Mouse (Mus musculus) CH12.LX (cell line): ENCODE data around the gene Nat10. TPM values are rescaled to one million over a fixed set of nuclear protein-coding genes. Genes with fewer than 3 reads are reported as not detected.

Experiments
- DNase-seq: peaks from one replicate; pipeline ENCODE4 v3.0.0-alpha.2; 2013; ENCODE audit errors: extremely low read depth
- H3K27ac ChIP-seq: 2 replicates; pipeline ENCODE4 v1.5.1; 2012; ENCODE audit warnings: low read depth, mild to moderate bottlenecking, control low read depth, moderate library complexity; ENCODE audit not compliant: insufficient read depth
- H3K27me3 ChIP-seq: replicated peaks from 2 replicates; pipeline ENCODE3; 2012; ENCODE audit warnings: inconsistent platforms
- H3K36me3 ChIP-seq, 2 experiments: replicated peaks in 1 of 2; 2 replicates each; pipeline versions ENCODE3 to v1.6.1; 2012; ENCODE audit warnings: inconsistent platforms in 1 of 2, low read length in 1 of 2, mild to moderate bottlenecking in 1 of 2, mixed read lengths in 1 of 2, moderate library complexity in 1 of 2; ENCODE audit not compliant: control insufficient read depth in 1 of 2, insufficient read depth in 1 of 2
- H3K4me1 ChIP-seq, 2 experiments: 2 replicates each; pipeline ENCODE4 v1.6.1; 2012; ENCODE audit warnings: inconsistent platforms in 1 of 2, moderate library complexity in 1 of 2; ENCODE audit not compliant: insufficient read depth in 2 of 2, control insufficient read depth in 1 of 2
- H3K4me2 ChIP-seq: 2 replicates; pipeline ENCODE4 v1.6.1; 2012; ENCODE audit warnings: low read depth, mild to moderate bottlenecking, control low read depth; ENCODE audit not compliant: poor library complexity, insufficient read depth, severe bottlenecking
- H3K4me3 ChIP-seq, 3 experiments: fragments of 150-350 bp in 1 of 3; sonication (generic) in 1 of 3; replicated peaks in 1 of 3; 2 replicates each; pipeline versions ENCODE3 to v1.5.1; 2011 to 2012; ENCODE audit warnings: low read depth in 2 of 3, low read length in 2 of 3, mild to moderate bottlenecking in 2 of 3, moderate library complexity in 2 of 3, control low read depth in 1 of 3, improper control_type of control experiment in 1 of 3, inconsistent platforms in 1 of 3, mixed read lengths in 1 of 3; ENCODE audit not compliant: poor library complexity in 1 of 3
- H3K79me2 ChIP-seq: replicated peaks from 2 replicates; pipeline ENCODE4 v1.6.1; 2012; ENCODE audit warnings: mild to moderate bottlenecking, moderate library complexity; ENCODE audit not compliant: control insufficient read depth, poor library complexity, insufficient read depth, severe bottlenecking; ENCODE audit errors: extremely low read depth
- H3K9ac ChIP-seq: 2 replicates; pipeline ENCODE4 v1.6.1; 2012; ENCODE audit warnings: low read depth, mild to moderate bottlenecking, control low read depth, moderate library complexity; ENCODE audit not compliant: insufficient read depth
- H3K9me3 ChIP-seq: replicated peaks from 2 replicates; pipeline ENCODE3; 2012; ENCODE audit warnings: low read length, inconsistent platforms, mixed read lengths
- CHD1 ChIP-seq: IDR thresholded peaks from 2 replicates; pipeline ENCODE4 v1.6.1; 2012; ENCODE audit warnings: low read depth, low read length, improper control_type of control experiment, inconsistent platforms
- ETS1 ChIP-seq: conservative IDR thresholded peaks from 2 replicates; pipeline ENCODE4 v1.6.1; 2012; ENCODE audit warnings: low read depth, mild to moderate bottlenecking, inconsistent platforms, low read length, improper control_type of control experiment, moderate library complexity
- IRF4 ChIP-seq: IDR thresholded peaks from 2 replicates; pipeline ENCODE4 v1.6.1; 2014; ENCODE audit warnings: low read depth, mild to moderate bottlenecking, inconsistent platforms, low read length, improper control_type of control experiment
- JUN ChIP-seq: IDR thresholded peaks from 2 replicates; pipeline ENCODE4 v1.6.1; 2011; ENCODE audit warnings: low read depth, mild to moderate bottlenecking, low read length, improper control_type of control experiment, moderate library complexity; ENCODE audit not compliant: insufficient read depth
- JUND ChIP-seq: conservative IDR thresholded peaks from 2 replicates; pipeline ENCODE4 v1.6.1; 2011; ENCODE audit warnings: low read depth, low read length, improper control_type of control experiment
- KAT2A ChIP-seq: IDR thresholded peaks from 2 replicates; pipeline ENCODE4 v1.6.1; 2012; ENCODE audit warnings: low read length, improper control_type of control experiment, inconsistent platforms; ENCODE audit not compliant: insufficient replicate concordance
- MAFK ChIP-seq: IDR thresholded peaks from 2 replicates; pipeline ENCODE4 v1.6.1; 2011; ENCODE audit warnings: low read length, improper control_type of control experiment; ENCODE audit not compliant: insufficient replicate concordance
- MAX ChIP-seq: IDR thresholded peaks from 2 replicates; pipeline ENCODE4 v1.6.1; 2011; ENCODE audit warnings: low read length, improper control_type of control experiment
- MXI1 ChIP-seq: IDR thresholded peaks from 2 replicates; pipeline ENCODE4 v1.6.1; 2011; ENCODE audit warnings: mild to moderate bottlenecking, low read depth, low read length, improper control_type of control experiment
- NELFE ChIP-seq: IDR thresholded peaks from 2 replicates; pipeline ENCODE4 v1.6.1; 2011; ENCODE audit warnings: low read depth, low read length, improper control_type of control experiment
- POLR2A ChIP-seq: IDR thresholded peaks from 2 replicates; pipeline ENCODE4 v1.6.1; 2011; ENCODE audit warnings: low read depth, mild to moderate bottlenecking, improper control_type of control experiment, low read length
- POLR2AphosphoS2 ChIP-seq: IDR thresholded peaks from 2 replicates; pipeline ENCODE4 v1.6.1; 2011; ENCODE audit warnings: low read depth, low read length, improper control_type of control experiment
- RAD21 ChIP-seq: IDR thresholded peaks from 2 replicates; pipeline ENCODE4 v1.6.1; 2011; ENCODE audit warnings: low read depth, mild to moderate bottlenecking, low read length, improper control_type of control experiment, moderate library complexity
- RCOR1 ChIP-seq: conservative IDR thresholded peaks from 2 replicates; pipeline ENCODE4 v1.6.1; 2012; ENCODE audit warnings: low read depth, mild to moderate bottlenecking, inconsistent platforms, low read length, improper control_type of control experiment
- SIN3A ChIP-seq: IDR thresholded peaks from 2 replicates; pipeline ENCODE4 v1.6.1; 2012; ENCODE audit warnings: low read length, improper control_type of control experiment, inconsistent platforms
- TBP ChIP-seq: conservative IDR thresholded peaks from 2 replicates; pipeline ENCODE4 v1.6.1; 2011; ENCODE audit warnings: low read depth, low read length, improper control_type of control experiment
- ZKSCAN1 ChIP-seq: IDR thresholded peaks from 2 replicates; pipeline ENCODE4 v1.6.1; 2012; ENCODE audit warnings: low read depth, inconsistent platforms, low read length, improper control_type of control experiment, borderline replicate concordance
- ZNF384 ChIP-seq: IDR thresholded peaks from 2 replicates; pipeline ENCODE4 v1.6.1; 2012; ENCODE audit warnings: low read depth, low read length, improper control_type of control experiment, inconsistent platforms
- dilution Hi-C: fragments of 300-500 bp; cut with MboI; formaldehyde crosslinking; loops from 2 replicates; pipeline ENCODE4 v1.14.3; 2020; ENCODE audit warnings: low sequenced_read_pairs; ENCODE audit not compliant: extremely low pct_unique_long_range_greater_than_20kb, extremely low pct_ligation_motif_present
- in situ Hi-C: fragments of 300-500 bp; cut with MboI; formaldehyde crosslinking; loops from 3 replicates; pipeline ENCODE4 v1.14.3; 2019; ENCODE audit warnings: low sequenced_read_pairs, low pct_ligation_motif_present, low pct_unique_long_range_greater_than_20kb, mixed read lengths
- polyA plus RNA-seq: library from polyadenylated mRNA; unstranded; fragments of >175 nt; gene quantifications from 2 replicates; pipeline ENCODE4 v1.2.1, GENCODE M21; 2012; ENCODE audit warnings: low read depth; ENCODE audit not compliant: insufficient read length
- total RNA-seq, 2 experiments: library from RNA; depleted of rRNA; stranded (reverse); fragments of 300-350 nt in 1 of 2; fragments of >200 nt in 1 of 2; gene quantifications; 2 replicates each; pipeline ENCODE4 v1.2.3; 2012 to 2014

The Nat10 gene
- total and polyA plus RNA-seq, 3 experiments = 31.0 to 83.6 (median 36.0) TPM

DNA sequence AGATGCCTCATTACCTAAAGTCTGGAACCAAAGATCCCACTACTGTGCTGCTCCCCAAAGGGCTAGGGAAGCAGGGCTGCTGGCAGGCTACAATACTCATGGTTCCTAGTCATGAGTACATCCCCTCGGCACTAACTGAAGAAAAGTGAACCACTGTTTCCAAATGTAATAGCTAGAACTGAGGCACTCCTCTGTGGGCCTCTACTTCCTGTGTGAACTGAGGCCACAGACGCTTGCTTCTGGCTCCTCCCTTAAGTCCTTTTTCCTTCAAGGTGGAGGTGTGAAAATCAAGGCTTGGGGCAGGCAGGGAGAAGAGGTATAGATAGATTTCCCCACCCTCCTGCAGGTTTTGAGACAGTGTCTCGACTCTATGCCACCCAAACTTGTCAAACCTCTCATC lies 6.5 kb downstream of the Nat10 start:
- Histone ChIP-seq H3K4me1 (peaks cover 0 to 6% of the 10 kb centered on the region in 2 experiments; a peak in 1 of 4 replicates), H3K36me3 (peaks cover 62 to 85% of the 10 kb centered on the region in 2 experiments), H3K9me3 (no peaks in the 10 kb centered on the region), H3K27me3 (no peaks in the 10 kb centered on the region), H3K27ac (no peak overlapping the region), H3K79me2 (peaks cover 24% of the 10 kb centered on the region), H3K4me2 (no peak overlapping the region), H3K9ac (no peak overlapping the region), H3K4me3 (no peak overlapping the region)
- no peak for DNase-seq
- in situ Hi-C loops = no loop called here
- TF ChIP-seq MAX = no peak
- TF ChIP-seq CHD1 = no peak
- no peak for TF ChIP-seq ZNF384
- no peak for TF ChIP-seq SIN3A
- dilution Hi-C loops = no loop called here

DNA sequence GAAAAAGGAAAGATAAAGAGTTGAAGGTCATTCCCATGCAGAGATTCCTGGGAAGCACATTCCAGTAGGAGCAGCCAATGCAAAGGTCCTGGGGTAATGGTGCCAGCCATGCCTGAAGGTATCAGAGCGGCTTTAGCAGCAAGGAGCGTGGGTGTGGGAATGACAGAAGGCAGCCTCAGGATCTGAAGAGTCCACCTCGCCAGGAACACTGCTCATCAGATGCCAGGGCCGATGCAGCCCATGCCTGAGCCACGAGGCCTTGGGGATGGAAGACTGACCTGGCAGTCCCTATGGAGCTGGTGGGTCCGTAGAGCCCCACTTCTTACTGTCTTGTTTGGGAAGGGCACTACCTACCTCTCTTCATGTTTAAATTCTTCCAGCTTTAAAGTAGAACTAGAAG lies 9.3 kb downstream of the Nat10 start:
- no peaks in the 10 kb centered on the region for H3K9me3 ChIP-seq
- in situ Hi-C loops = no loop called here
- H3K36me3 ChIP-seq = peaks cover 67 to 95% of the 10 kb centered on the region in 2 experiments
- peaks cover 0 to 6% of the 10 kb centered on the region in 2 experiments; a peak in 1 of 4 replicates for H3K4me1 ChIP-seq
- no peak for DNase-seq
- no peak overlapping the region for H3K4me2 ChIP-seq
- no peak overlapping the region for H3K9ac ChIP-seq
- dilution Hi-C loops = no loop called here
- no peaks in the 10 kb centered on the region for H3K27me3 ChIP-seq
- peaks cover 7% of the 10 kb centered on the region for H3K79me2 ChIP-seq
- H3K27ac ChIP-seq = no peak overlapping the region
- no peak for TF ChIP-seq NELFE
- TF ChIP-seq POLR2AphosphoS2 = no peak
- TF ChIP-seq RAD21 = no peak
- no peak for TF ChIP-seq POLR2A
- TF ChIP-seq ZKSCAN1 = no peak
- no peak for TF ChIP-seq ETS1
- no peak for TF ChIP-seq TBP
- TF ChIP-seq KAT2A = no peak
- no peak for TF ChIP-seq RCOR1
- TF ChIP-seq MAFK = no peak
- TF ChIP-seq, all 38 proteins: peak for 0
- H3K4me3 ChIP-seq = no peak overlapping the region

GRCm38 (mm10) chr2:103749091-103749490 lies 12.0 kb downstream of the Nat10 start:
- DNase-seq = no peak
- dilution Hi-C loops = no loop called here
- Histone ChIP-seq H3K4me3 (no peak overlapping the region), H3K4me2 (no peak overlapping the region), H3K27ac (no peak overlapping the region), H3K9me3 (no peaks in the 10 kb centered on the region), H3K9ac (no peak overlapping the region), H3K79me2 (no peaks in the 10 kb centered on the region), H3K27me3 (no peaks in the 10 kb centered on the region), H3K4me1 (no peaks in the 10 kb centered on the region), H3K36me3 (peaks cover 62 to 95% of the 10 kb centered on the region in 2 experiments)
- TF ChIP-seq IRF4 (no peak), MXI1 (no peak), POLR2A (no peak), JUN (no peak), ZNF384 (no peak), NELFE (no peak), JUND (no peak), MAFK (no peak)
- in situ Hi-C loops = loop anchor here (10.0 kb wide), 1 partner anchor 256 kb away; no protein-coding TSS in a partner anchor
